Mouse (Mus musculus): ENCODE measurements around the gene Olfr890. TPM values are rescaled to one million over a fixed set of nuclear protein-coding genes. Genes with fewer than 3 reads are reported as not detected.
"Not testable (repeated sequence)": the region's sequence is repeated elsewhere in the genome, so short reads cannot be mapped to it uniquely, and the experiment has no call there.

The Olfr890 gene
- total RNA-seq (2021): not detected

DNA sequence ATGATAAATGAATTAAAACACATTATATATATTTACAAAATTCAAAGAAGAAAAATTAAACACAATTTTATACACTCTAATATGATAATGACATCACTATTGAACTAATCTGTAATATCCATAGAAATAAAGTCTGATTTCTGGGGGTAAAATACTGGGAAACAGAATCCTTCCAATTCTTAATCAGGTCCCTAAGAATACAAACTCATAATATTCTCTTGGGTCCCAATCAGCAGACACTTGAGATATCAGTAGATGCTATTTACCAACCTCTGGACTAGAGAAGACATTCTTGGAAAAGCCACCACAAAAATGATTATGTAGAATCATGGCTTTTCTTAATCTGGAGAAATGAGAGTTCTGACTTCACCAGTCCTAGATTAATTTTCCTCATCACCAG lies at the start of gene Olfr890:
Olfr890 (plus strand) TSS at position 301 of the 400 bp plus-strand sequence.
- intact Hi-C loops (cut with DNase I): no loop called here

GRCm38 (mm10) chr9:38107828-38108227 lies 34.5 kb upstream of the Olfr890 start, which contains the start of gene Olfr888:
Gene Olfr888, plus strand, starts transcription at chr9:38108128.
- no peak for DNase-seq
- intact Hi-C loops (cut with DNase I): no loop called here

More for the DNA sequence above, at the start of gene Olfr890:
- no peak for DNase-seq

GRCm38 (mm10) chr9:38114898-38115297 lies 27.4 kb upstream of the Olfr890 start, which contains the start of gene Olfr889:
Gene Olfr889, plus strand, starts transcription at chr9:38115198.
- no peak for DNase-seq
- intact Hi-C loops (cut with DNase I): no loop called here

GRCm38 (mm10) chr9:38168341-38168740 lies 26.0 kb downstream of the Olfr890 start:
- intact Hi-C loops (cut with DNase I): loop anchor here (5.0 kb wide), 1 partner anchor 114 kb away; no protein-coding TSS in a partner anchor

DNA sequence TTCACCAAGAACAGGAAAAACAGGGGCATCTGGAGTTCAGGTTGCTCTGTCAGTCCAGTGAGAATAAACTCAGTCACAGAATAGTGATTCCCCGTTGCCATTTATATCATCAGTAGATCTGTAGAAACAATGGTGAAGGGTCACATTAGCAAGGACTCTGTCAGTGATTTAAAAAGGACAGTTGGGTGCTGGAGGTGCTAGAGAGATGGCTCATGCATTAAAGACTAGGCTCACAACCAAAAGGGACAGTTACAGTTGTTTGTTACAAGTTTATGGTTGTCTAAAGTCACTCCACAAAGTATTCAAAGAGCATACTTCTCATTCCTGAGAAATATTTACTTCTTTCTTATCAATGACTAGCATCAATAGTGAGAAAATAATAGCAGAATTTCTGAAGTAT lies 38.4 kb downstream of the Olfr890 start, which contains the start of gene Olfr891:
Olfr891 (minus strand) TSS at position 101 of the 400 bp plus-strand sequence.
- no peak for DNase-seq
- intact Hi-C loops (cut with DNase I): no loop called here

More at GRCm38 (mm10) chr9:38168341-38168740, 26.0 kb downstream of the Olfr890 start:
- not testable (repeated sequence) for DNase-seq

Other genes with a start within 250 kb of the Olfr890 start
- not detected for gene Olfr145, start 245.8 kb upstream of the Olfr890 start, total RNA-seq (2021)
- not detected for gene Olfr878, start 224.7 kb upstream of the Olfr890 start, total RNA-seq (2021)
- gene Olfr881, start 150.7 kb upstream of the Olfr890 start, total RNA-seq (2021): not detected
- gene Olfr883, start 116.7 kb upstream of the Olfr890 start, total RNA-seq (2021): not detected
- not detected for gene Olfr884, start 96.0 kb upstream of the Olfr890 start, total RNA-seq (2021)
- not detected for gene Olfr885, start 81.2 kb upstream of the Olfr890 start, total RNA-seq (2021)
- not detected for gene Olfr887, start 58.4 kb upstream of the Olfr890 start, total RNA-seq (2021)
- not detected for gene Olfr888, start 34.4 kb upstream of the Olfr890 start, total RNA-seq (2021)
- not detected for gene Olfr889, start 27.3 kb upstream of the Olfr890 start, total RNA-seq (2021)
- not detected for gene Olfr891, start 38.3 kb downstream of the Olfr890 start, total RNA-seq (2021)
- gene Olfr893, start 65.8 kb downstream of the Olfr890 start, total RNA-seq (2021): not detected
- not detected for gene Olfr894, start 75.5 kb downstream of the Olfr890 start, total RNA-seq (2021)
- not detected for gene Olfr143, start 110.3 kb downstream of the Olfr890 start, total RNA-seq (2021)
- not detected for gene Olfr895, start 125.3 kb downstream of the Olfr890 start, total RNA-seq (2021)
- gene Olfr896-ps1, start 148.6 kb downstream of the Olfr890 start, total RNA-seq (2021): not detected
- not detected for gene Olfr25, start 186.5 kb downstream of the Olfr890 start, total RNA-seq (2021)
- gene Olfr898, start 205.9 kb downstream of the Olfr890 start, total RNA-seq (2021): not detected
- not detected for gene Olfr250, start 224.4 kb downstream of the Olfr890 start, total RNA-seq (2021)
- not detected for gene Olfr251, start 234.6 kb downstream of the Olfr890 start, total RNA-seq (2021)

Data from heart, postnatal 36 days (tissue).